Mouse (Mus musculus): ENCODE measurements around the gene Olfr418. TPM values are rescaled to one million over a fixed set of nuclear protein-coding genes. Genes with fewer than 3 reads are reported as not detected.
"Not testable (repeated sequence)": the region's sequence is repeated elsewhere in the genome, so short reads cannot be mapped to it uniquely, and the experiment has no call there.

Olfr418 gene
- polyA plus RNA-seq (2015; fragmentation: Nextera tagmentation; extraction: Ambion mirVana), result not detected in 2 replicates

GRCm38 (mm10) chr1:173265701-173266100 lies at the start of gene Olfr418:
Olfr418 (plus strand) TSS chr1:173266001.
- Histone ChIP-seq H3K27me3 (replicated peaks; ENCODE audit: insufficient read depth, low read length) (no peaks in the 10 kb centered on the region), H3K4me3 (ENCODE audit: low read depth, low read length) (no peak within 1 kb of the TSS), H3K27ac (ENCODE audit: low read length) (no peak within 1 kb of the TSS), H3K36me3 (ENCODE audit: insufficient read depth, low read length) (no peaks in the 10 kb centered on the region), H3K9ac (replicated peaks; ENCODE audit: low read depth) (no peak within 1 kb of the TSS), H3K9me3 (ENCODE audit: low read length) (no peaks in the 10 kb centered on the region), H3K4me2 (replicated peaks; ENCODE audit: low read depth, low read length) (no peak within 1 kb of the TSS), H3K4me1 (ENCODE audit: insufficient read depth, low read depth, low read length) (no peaks in the 10 kb centered on the region)
- no peak for TF ChIP-seq EP300 (IDR thresholded peaks at IDR 0.05)
- no peak for TF ChIP-seq CTCF (IDR thresholded peaks at IDR 0.05)
- DNase-seq (ENCODE audit: low spot score) (no peak), ATAC-seq (no peak)

- H3K9ac ChIP-seq (replicated peaks; ENCODE audit: low read depth), result no peak overlapping the region
- no peak overlapping the region for H3K4me2 ChIP-seq (replicated peaks; ENCODE audit: low read depth, low read length)
- no peak overlapping the region for H3K27ac ChIP-seq (ENCODE audit: low read length)
- WGBS, result 83% methylated on average over 3 of the region's 3 CpGs
- H3K4me1 ChIP-seq (ENCODE audit: insufficient read depth, low read depth, low read length), result no peaks in the 10 kb centered on the region
- no peaks in the 10 kb centered on the region for H3K36me3 ChIP-seq (ENCODE audit: insufficient read depth, low read length)
- ATAC-seq (no peak), DNase-seq (ENCODE audit: low spot score) (no peak)
- no peak for TF ChIP-seq EP300 (IDR thresholded peaks at IDR 0.05)
- no peak for TF ChIP-seq CTCF (IDR thresholded peaks at IDR 0.05)
- H3K27me3 ChIP-seq (replicated peaks; ENCODE audit: insufficient read depth, low read length), result no peaks in the 10 kb centered on the region
- no peaks in the 10 kb centered on the region for H3K9me3 ChIP-seq (ENCODE audit: low read length)
- no peak overlapping the region for H3K4me3 ChIP-seq (ENCODE audit: low read depth, low read length)
Observed at GRCm38 (mm10) chr1:173216481-173216880, 49.3 kb upstream of the Olfr418 start.

GRCm38 (mm10) chr1:173227081-173227480 lies 38.7 kb upstream of the Olfr418 start, which contains the start of gene Fcer1a:
Fcer1a (minus strand) TSS chr1:173227214.
- ATAC-seq, result no peak
- Histone ChIP-seq H3K27ac (ENCODE audit: low read length) (no peak within 1 kb of the TSS), H3K9me3 (ENCODE audit: low read length) (no peaks in the 10 kb centered on the region), H3K4me2 (replicated peaks; ENCODE audit: low read depth, low read length) (no peak within 1 kb of the TSS), H3K36me3 (ENCODE audit: insufficient read depth, low read length) (no peaks in the 10 kb centered on the region), H3K4me3 (ENCODE audit: low read depth, low read length) (no peak within 1 kb of the TSS), H3K9ac (replicated peaks; ENCODE audit: low read depth) (no peak within 1 kb of the TSS), H3K4me1 (ENCODE audit: insufficient read depth, low read depth, low read length) (no peaks in the 10 kb centered on the region), H3K27me3 (replicated peaks; ENCODE audit: insufficient read depth, low read length) (no peaks in the 10 kb centered on the region)
- TF ChIP-seq EP300 (IDR thresholded peaks at IDR 0.05) (no peak), CTCF (IDR thresholded peaks at IDR 0.05) (no peak)
- 51% methylated on average over 2 of the region's 2 CpGs for WGBS
- no peak for DNase-seq (ENCODE audit: low spot score)

GRCm38 (mm10) chr1:173237004-173237403 lies 28.8 kb upstream of the Olfr418 start:
- H3K9ac ChIP-seq (replicated peaks; ENCODE audit: low read depth); H3K27ac ChIP-seq (ENCODE audit: low read length); DNase-seq (ENCODE audit: low spot score); H3K27me3 ChIP-seq (replicated peaks; ENCODE audit: insufficient read depth, low read length); H3K4me3 ChIP-seq (ENCODE audit: low read depth, low read length); H3K4me1 ChIP-seq (ENCODE audit: insufficient read depth, low read depth, low read length); H3K9me3 ChIP-seq (ENCODE audit: low read length); H3K36me3 ChIP-seq (ENCODE audit: insufficient read depth, low read length); H3K4me2 ChIP-seq (replicated peaks; ENCODE audit: low read depth, low read length); ATAC-seq: not testable (repeated sequence)
- 63% methylated on average over 1 of the region's 1 CpGs for WGBS

DNA sequence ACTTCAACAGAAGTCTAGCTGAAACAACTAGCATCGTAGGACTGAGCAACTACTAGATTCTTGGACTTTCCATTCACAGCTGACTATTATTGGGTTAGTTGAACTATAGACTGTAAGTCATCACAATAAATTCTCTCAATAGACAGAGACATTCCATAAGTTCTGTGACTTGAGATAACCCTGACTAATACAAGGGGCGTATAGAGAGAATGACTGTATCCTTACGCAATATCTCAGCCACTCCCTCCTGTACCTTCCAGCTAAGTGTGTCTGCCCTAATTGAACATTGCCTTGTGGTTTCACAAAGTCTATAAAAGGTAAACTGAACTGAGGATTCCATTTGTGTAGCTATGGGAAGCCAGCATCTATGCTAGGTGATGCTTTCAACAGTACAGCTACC lies 15.9 kb upstream of the Olfr418 start:
- ATAC-seq, result no peak
- H3K4me3 ChIP-seq (ENCODE audit: low read depth, low read length), result no peak overlapping the region
- WGBS, result 84% methylated on average over 3 of the region's 3 CpGs

GRCm38 (mm10) chr1:173277677-173278076 lies 11.9 kb downstream of the Olfr418 start, which contains the start of gene Mptx2:
Mptx2 (minus strand) TSS chr1:173277777.
- Histone ChIP-seq H3K4me1 (ENCODE audit: insufficient read depth, low read depth, low read length) (no peaks in the 10 kb centered on the region), H3K9me3 (ENCODE audit: low read length) (no peaks in the 10 kb centered on the region), H3K27ac (ENCODE audit: low read length) (no peak within 1 kb of the TSS), H3K4me2 (replicated peaks; ENCODE audit: low read depth, low read length) (no peak within 1 kb of the TSS), H3K4me3 (ENCODE audit: low read depth, low read length) (no peak within 1 kb of the TSS), H3K36me3 (ENCODE audit: insufficient read depth, low read length) (no peaks in the 10 kb centered on the region), H3K9ac (replicated peaks; ENCODE audit: low read depth) (no peak within 1 kb of the TSS), H3K27me3 (replicated peaks; ENCODE audit: insufficient read depth, low read length) (no peaks in the 10 kb centered on the region)
- 62% methylated on average over 3 of the region's 3 CpGs for WGBS
- TF ChIP-seq CTCF (IDR thresholded peaks at IDR 0.05), result no peak
- no peak for TF ChIP-seq EP300 (IDR thresholded peaks at IDR 0.05)
- no peak for ATAC-seq
- DNase-seq (ENCODE audit: low spot score), result no peak

More for the DNA sequence above, 15.9 kb upstream of the Olfr418 start:
- DNase-seq (ENCODE audit: low spot score), result no peak
- no peak overlapping the region for H3K4me2 ChIP-seq (replicated peaks; ENCODE audit: low read depth, low read length)
- H3K9me3 ChIP-seq (ENCODE audit: low read length), result no peaks in the 10 kb centered on the region
- no peak overlapping the region for H3K9ac ChIP-seq (replicated peaks; ENCODE audit: low read depth)
- H3K27me3 ChIP-seq (replicated peaks; ENCODE audit: insufficient read depth, low read length), result no peaks in the 10 kb centered on the region
- H3K4me1 ChIP-seq (ENCODE audit: insufficient read depth, low read depth, low read length), result no peaks in the 10 kb centered on the region
- H3K27ac ChIP-seq (ENCODE audit: low read length), result no peak overlapping the region
- no peak for TF ChIP-seq EP300 (IDR thresholded peaks at IDR 0.05)
- no peak for TF ChIP-seq CTCF (IDR thresholded peaks at IDR 0.05)
- no peaks in the 10 kb centered on the region for H3K36me3 ChIP-seq (ENCODE audit: insufficient read depth, low read length)

- H3K4me1 ChIP-seq (ENCODE audit: insufficient read depth, low read depth, low read length); H3K4me3 ChIP-seq (ENCODE audit: low read depth, low read length); H3K9ac ChIP-seq (replicated peaks; ENCODE audit: low read depth); H3K9me3 ChIP-seq (ENCODE audit: low read length); DNase-seq (ENCODE audit: low spot score); ATAC-seq; H3K27ac ChIP-seq (ENCODE audit: low read length); H3K4me2 ChIP-seq (replicated peaks; ENCODE audit: low read depth, low read length); H3K36me3 ChIP-seq (ENCODE audit: insufficient read depth, low read length); H3K27me3 ChIP-seq (replicated peaks; ENCODE audit: insufficient read depth, low read length): not testable (repeated sequence)
- 25% methylated on average over 3 of the region's 3 CpGs for WGBS
Observed at GRCm38 (mm10) chr1:173302795-173303194, 37.0 kb downstream of the Olfr418 start.

DNA sequence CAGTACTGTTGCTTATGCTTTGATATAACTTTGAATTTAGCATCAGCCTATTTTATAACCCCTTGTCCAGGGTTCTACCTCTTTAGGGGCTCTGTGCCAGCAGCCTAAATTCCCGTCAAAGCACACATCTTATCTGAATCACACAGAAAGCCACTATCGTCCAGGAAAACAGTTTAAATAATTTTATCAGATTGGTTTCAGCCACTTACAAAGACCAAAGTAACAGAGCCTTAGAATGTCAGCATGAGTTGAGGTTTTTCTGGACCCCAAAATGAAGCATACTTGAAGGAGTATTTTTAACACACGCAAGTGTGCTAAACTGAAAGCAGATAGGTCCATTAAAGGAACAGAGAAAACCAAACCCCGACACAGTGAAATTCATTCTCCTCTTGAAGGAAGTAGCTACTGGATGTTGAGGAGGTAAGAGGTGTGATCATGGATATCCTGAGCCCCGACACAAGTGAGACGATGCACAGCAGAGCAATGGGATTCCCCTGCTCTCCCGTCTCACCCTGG lies 47.8 kb downstream of the Olfr418 start:
- H3K27me3 ChIP-seq (replicated peaks; ENCODE audit: insufficient read depth, low read length); DNase-seq (ENCODE audit: low spot score); ATAC-seq; H3K36me3 ChIP-seq (ENCODE audit: insufficient read depth, low read length); H3K4me1 ChIP-seq (ENCODE audit: insufficient read depth, low read depth, low read length); H3K9me3 ChIP-seq (ENCODE audit: low read length); H3K27ac ChIP-seq (ENCODE audit: low read length); H3K4me2 ChIP-seq (replicated peaks; ENCODE audit: low read depth, low read length); H3K4me3 ChIP-seq (ENCODE audit: low read depth, low read length); H3K9ac ChIP-seq (replicated peaks; ENCODE audit: low read depth): not testable (repeated sequence)
- 47% methylated on average over 7 of the region's 7 CpGs for WGBS
